Mouse (Mus musculus) spleen, adult 2 months (tissue): ENCODE measurements around the gene Gm17651.

ENCODE experiments used
- CTCF ChIP-seq: fragments of 200-500 bp; IDR thresholded peaks from 2 replicates; pipeline ENCODE4 v1.5.1; 2011; ENCODE audit warnings: mild to moderate bottlenecking, inconsistent platforms; ENCODE audit not compliant: insufficient read depth, insufficient read length, insufficient replicate concordance; ENCODE audit errors: extremely low read depth
- POLR2A ChIP-seq: fragments of 200-500 bp; IDR thresholded peaks from 2 replicates; pipeline ENCODE4 v1.6.1; 2011; ENCODE audit warnings: low read depth, low read length, inconsistent platforms

DNA sequence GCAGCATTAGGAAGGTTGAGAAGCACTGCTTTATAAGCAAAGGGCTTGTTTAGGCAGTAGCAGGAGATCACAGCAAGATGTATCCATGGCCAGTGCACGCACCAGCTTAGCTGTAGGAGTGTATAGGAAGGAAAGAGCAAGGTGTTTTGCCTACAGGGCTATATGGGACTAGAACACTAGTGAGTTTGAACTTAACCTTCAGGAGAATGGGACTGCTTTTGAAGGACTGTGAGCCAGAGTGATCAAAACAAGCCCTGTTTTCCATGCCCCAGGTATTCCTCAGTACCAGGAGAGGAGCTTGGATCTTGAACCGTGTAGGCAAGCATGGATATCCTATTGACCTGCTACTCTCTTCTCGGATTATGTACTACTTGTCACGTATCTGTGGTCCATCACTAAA, 33.1 kb downstream of the Gm17651 start:
- TF ChIP-seq POLR2A: no peak
- no peak for TF ChIP-seq CTCF
